Mouse (Mus musculus) cerebral cortex, adult 2 months (tissue): ENCODE measurements around the gene Gtpbp2.

Experiments used
- WGBS: fragments of 180-500 bp; shearing (Covaris S2); methylation state at CpG from one replicate; pipeline ENCODE4 v1.1.7; 2018; 5-methylcytosine and 5-hydroxymethylcytosine counted together

Gene Gtpbp2

GRCm38 (mm10) chr17:46203078-46203477 lies 42.2 kb downstream of the Gtpbp2 start:
- under 1% methylated on average over 20 of the region's 20 CpGs for WGBS

DNA sequence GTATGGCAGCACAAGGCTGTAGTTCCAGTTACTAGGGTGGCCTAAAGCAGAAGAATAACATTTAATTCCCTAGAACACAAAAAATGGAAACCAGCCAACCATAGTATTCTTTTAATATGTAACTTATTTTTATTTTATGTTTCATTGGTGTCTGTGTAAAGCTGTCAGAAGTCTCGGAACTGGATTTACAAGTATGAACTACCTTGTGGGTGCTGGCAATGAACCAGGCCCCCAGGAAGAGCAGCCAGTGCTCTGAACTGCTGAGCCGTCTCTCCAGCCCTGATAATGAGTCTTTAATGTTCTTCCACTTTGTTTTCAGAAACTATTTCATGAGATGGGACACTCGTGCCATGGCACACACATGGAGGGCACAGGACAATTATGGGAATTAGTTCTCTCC lies 49.7 kb downstream of the Gtpbp2 start:
- WGBS: 87% methylated on average over 3 of the region's 3 CpGs
